Mouse (Mus musculus) kidney, postnatal 0 days (tissue): ENCODE results near the gene Mcm5. TPM values are rescaled to one million over a fixed set of nuclear protein-coding genes. Genes with fewer than 3 reads are reported as not detected.

ENCODE experiments used
- ATAC-seq: fragments of 200-750 bp; cut with Nextera tagmentation; replicated peaks from 2 replicates; pipeline ENCODE4 v1.8.0; 2017; ENCODE audit warnings: low read depth, moderate number of reproducible peaks, moderate TSS enrichment, moderate library complexity; ENCODE audit not compliant: low FRiP score
- DNase-seq: peaks from one replicate; pipeline ENCODE4 v3.0.0-alpha.2; 2016; ENCODE audit warnings: low spot score
- H3K27ac ChIP-seq: fragments of 300-500 bp; sonication (generic); 2 replicates; pipeline ENCODE4 v1.5.1; 2014; ENCODE audit warnings: mild to moderate bottlenecking
- H3K27me3 ChIP-seq: fragments of 300-500 bp; sonication (generic); 2 replicates; pipeline ENCODE4 v1.6.1; 2014; ENCODE audit warnings: low read length, mixed read lengths; ENCODE audit not compliant: insufficient read depth
- H3K36me3 ChIP-seq: fragments of 300-500 bp; sonication (generic); 2 replicates; pipeline ENCODE4 v1.6.1; 2014; ENCODE audit warnings: low read length, mixed read lengths; ENCODE audit not compliant: insufficient read depth
- H3K4me1 ChIP-seq: fragments of 300-500 bp; sonication (generic); replicated peaks from 2 replicates; pipeline ENCODE4 v1.6.1; 2014; ENCODE audit warnings: antibody characterized with exemption, low read length, mixed read lengths; ENCODE audit not compliant: insufficient read depth
- H3K4me2 ChIP-seq: fragments of 300-500 bp; sonication (generic); 2 replicates; pipeline ENCODE4 v1.6.1; 2014; ENCODE audit warnings: mild to moderate bottlenecking, low read length, moderate library complexity, mixed read lengths
- H3K4me3 ChIP-seq: fragments of 300-500 bp; sonication (generic); replicated peaks from 2 replicates; pipeline ENCODE4 v1.5.1; 2014; ENCODE audit warnings: low read depth, low read length
- H3K9ac ChIP-seq: fragments of 300-500 bp; sonication (generic); 2 replicates; pipeline ENCODE4 v1.6.1; 2014; ENCODE audit warnings: low read depth, low read length
- H3K9me3 ChIP-seq: fragments of 300-500 bp; sonication (generic); replicated peaks from 2 replicates; pipeline ENCODE4 v1.6.1; 2016; ENCODE audit warnings: low read length, inconsistent platforms, mixed read lengths
- CTCF ChIP-seq: IDR thresholded peaks from 2 replicates; pipeline ENCODE4 v1.5.1; 2016; ENCODE audit warnings: antibody characterized with exemption, low read depth, mild to moderate bottlenecking, moderate library complexity
- WGBS: fragments of 180-500 bp; shearing (Covaris S2); extraction: QIAGEN DNeasy Blood & Tissue Kit; methylation state at CpG from one replicate; pipeline ENCODE4 v1.1.7; 2014; 5-methylcytosine and 5-hydroxymethylcytosine counted together
- polyA plus RNA-seq: library from polyadenylated mRNA; unstranded; fragments of >200 nt; fragmentation: Nextera tagmentation; extraction: Ambion mirVana; gene quantifications from 2 replicates; pipeline ENCODE4 v1.2.1, GENCODE M21; 2015

Gene Mcm5
- polyA plus RNA-seq, 1 experiment from 2014 or later = 63.7 TPM

DNA sequence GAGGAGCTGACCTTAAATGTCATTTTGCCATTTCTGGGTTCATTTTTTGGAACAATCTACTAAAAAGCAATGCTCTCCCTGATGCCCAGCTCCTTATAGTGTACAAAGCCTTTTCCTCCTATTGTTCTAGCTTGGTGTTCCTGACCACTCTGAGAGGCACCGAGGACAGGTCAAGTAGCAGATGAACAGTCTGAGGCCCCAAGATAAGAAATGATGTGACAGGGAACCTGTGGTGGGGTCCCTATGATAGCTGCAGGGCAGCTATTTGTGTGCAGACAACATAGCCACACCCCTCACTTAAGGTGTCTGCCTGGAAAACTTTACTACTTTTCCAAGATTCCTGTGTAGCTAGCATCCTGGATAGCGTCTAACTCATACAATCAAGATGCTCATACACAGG lies 26.9 kb downstream of the Mcm5 start:
- ATAC-seq (no peak), DNase-seq (no peak)
- no peak overlapping the region for H3K27ac ChIP-seq
- no peaks in the 10 kb centered on the region for H3K36me3 ChIP-seq
- no peaks in the 10 kb centered on the region for H3K9me3 ChIP-seq
- no peaks in the 10 kb centered on the region for H3K27me3 ChIP-seq
- no peak overlapping the region for H3K4me3 ChIP-seq
- H3K4me2 ChIP-seq = no peak overlapping the region
- no peak for TF ChIP-seq CTCF
- H3K4me1 ChIP-seq = no peaks in the 10 kb centered on the region
- H3K9ac ChIP-seq = no peak overlapping the region
- 71% methylated on average over 2 of the region's 2 CpGs for WGBS

- no peak overlapping the region for H3K4me2 ChIP-seq
- 86% methylated on average over 3 of the region's 3 CpGs for WGBS
- H3K27me3 ChIP-seq = no peaks in the 10 kb centered on the region
- no peaks in the 10 kb centered on the region for H3K36me3 ChIP-seq
- H3K9ac ChIP-seq = no peak overlapping the region
- H3K4me3 ChIP-seq = no peak overlapping the region
- H3K27ac ChIP-seq = no peak overlapping the region
- no peak for TF ChIP-seq CTCF
- H3K4me1 ChIP-seq = no peaks in the 10 kb centered on the region
- no peak for ATAC-seq
- no peaks in the 10 kb centered on the region for H3K9me3 ChIP-seq
- DNase-seq = no peak
Measured at GRCm38 (mm10) chr8:75137536-75137935, 28.2 kb downstream of the Mcm5 start.

DNA sequence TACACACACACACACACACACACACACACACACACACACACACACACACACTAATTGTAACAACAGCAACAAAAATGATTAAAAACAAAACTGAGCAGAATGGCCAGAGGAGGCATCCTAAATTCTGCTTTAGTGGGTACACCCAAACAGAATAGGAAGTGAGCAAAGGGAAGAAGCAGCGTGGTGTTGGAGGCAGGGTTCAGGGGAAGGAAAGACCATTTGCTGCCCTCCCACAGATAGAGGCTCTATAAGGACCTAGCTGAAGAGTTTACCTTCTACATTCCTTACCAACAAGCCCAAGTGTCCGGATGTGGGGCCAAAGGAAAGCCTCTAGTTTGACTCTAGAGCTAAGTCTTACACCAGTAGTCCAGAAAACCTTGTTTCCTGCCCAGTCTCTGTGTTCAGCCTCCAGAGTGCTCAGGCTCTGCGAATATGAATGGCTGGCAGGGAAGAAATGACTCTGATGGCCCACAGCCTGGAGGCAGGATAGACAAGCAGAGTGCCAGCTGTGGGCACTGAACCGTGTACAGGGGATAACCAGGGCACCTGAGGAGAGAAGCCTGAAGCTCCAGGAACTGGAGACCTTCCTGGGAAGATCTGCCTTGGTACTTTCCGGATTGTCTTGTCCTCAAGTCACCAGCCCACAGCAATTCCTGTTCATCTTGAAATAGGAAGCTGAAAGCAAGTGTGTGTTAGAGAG lies 41.7 kb downstream of the Mcm5 start:
- Histone ChIP-seq H3K4me1 (no peaks in the 10 kb centered on the region), H3K9me3 (no peaks in the 10 kb centered on the region), H3K9ac (no peak overlapping the region), H3K4me2 (no peak overlapping the region), H3K4me3 (no peak overlapping the region), H3K27ac (no peak overlapping the region), H3K27me3 (no peaks in the 10 kb centered on the region), H3K36me3 (no peaks in the 10 kb centered on the region)
- DNase-seq (no peak), ATAC-seq (no peak)
- no peak for TF ChIP-seq CTCF
- 74% methylated on average over 5 of the region's 5 CpGs for WGBS

DNA sequence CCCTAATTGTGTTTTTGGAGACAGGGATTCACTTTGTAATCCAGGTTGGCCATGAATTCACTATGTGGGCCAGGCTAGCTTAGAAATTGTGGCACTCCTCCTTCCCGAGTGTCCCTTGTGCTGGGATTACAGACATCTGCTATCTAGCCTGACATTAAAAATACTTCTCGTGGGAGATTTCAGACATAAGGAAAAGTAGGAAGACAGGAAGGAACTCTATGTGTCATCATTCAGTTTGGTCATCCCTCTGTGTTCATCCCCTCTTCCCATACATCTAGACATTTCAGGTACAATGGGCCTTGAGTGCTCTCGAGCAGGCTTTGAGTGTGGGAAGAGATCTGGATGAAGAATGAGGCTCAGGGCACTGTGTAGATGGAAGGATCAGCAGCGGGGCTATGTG lies 42.4 kb downstream of the Mcm5 start:
- 65% methylated on average over 4 of the region's 4 CpGs for WGBS
- DNase-seq (no peak), ATAC-seq (no peak)
- Histone ChIP-seq H3K4me1 (no peaks in the 10 kb centered on the region), H3K27me3 (no peaks in the 10 kb centered on the region), H3K4me3 (no peak overlapping the region), H3K27ac (no peak overlapping the region), H3K9ac (no peak overlapping the region), H3K4me2 (no peak overlapping the region), H3K9me3 (no peaks in the 10 kb centered on the region), H3K36me3 (no peaks in the 10 kb centered on the region)
- no peak for TF ChIP-seq CTCF

- WGBS = 66% methylated on average over 2 of the region's 2 CpGs
- DNase-seq (no peak), ATAC-seq (no peak)
- H3K36me3 ChIP-seq = no peaks in the 10 kb centered on the region
- no peak overlapping the region for H3K4me3 ChIP-seq
- H3K4me2 ChIP-seq = no peak overlapping the region
- TF ChIP-seq CTCF = no peak
- H3K27ac ChIP-seq = no peak overlapping the region
- no peaks in the 10 kb centered on the region for H3K27me3 ChIP-seq
- H3K4me1 ChIP-seq = no peaks in the 10 kb centered on the region
- no peaks in the 10 kb centered on the region for H3K9me3 ChIP-seq
- H3K9ac ChIP-seq = no peak overlapping the region
Measured at GRCm38 (mm10) chr8:75152505-75153082, 43.2 kb downstream of the Mcm5 start.

- no peak overlapping the region for H3K9ac ChIP-seq
- ATAC-seq (no peak), DNase-seq (no peak)
- no peaks in the 10 kb centered on the region for H3K9me3 ChIP-seq
- no peaks in the 10 kb centered on the region for H3K4me1 ChIP-seq
- WGBS = 43% methylated on average over 5 of the region's 5 CpGs
- H3K27ac ChIP-seq = no peak overlapping the region
- no peak overlapping the region for H3K4me2 ChIP-seq
- TF ChIP-seq CTCF = no peak
- H3K27me3 ChIP-seq = no peaks in the 10 kb centered on the region
- no peak overlapping the region for H3K4me3 ChIP-seq
- no peaks in the 10 kb centered on the region for H3K36me3 ChIP-seq
Measured at GRCm38 (mm10) chr8:75154855-75155478, 45.6 kb downstream of the Mcm5 start.
